8 mouse cellular contexts compared by ENCODE assay signal in the genomic region with DNA sequence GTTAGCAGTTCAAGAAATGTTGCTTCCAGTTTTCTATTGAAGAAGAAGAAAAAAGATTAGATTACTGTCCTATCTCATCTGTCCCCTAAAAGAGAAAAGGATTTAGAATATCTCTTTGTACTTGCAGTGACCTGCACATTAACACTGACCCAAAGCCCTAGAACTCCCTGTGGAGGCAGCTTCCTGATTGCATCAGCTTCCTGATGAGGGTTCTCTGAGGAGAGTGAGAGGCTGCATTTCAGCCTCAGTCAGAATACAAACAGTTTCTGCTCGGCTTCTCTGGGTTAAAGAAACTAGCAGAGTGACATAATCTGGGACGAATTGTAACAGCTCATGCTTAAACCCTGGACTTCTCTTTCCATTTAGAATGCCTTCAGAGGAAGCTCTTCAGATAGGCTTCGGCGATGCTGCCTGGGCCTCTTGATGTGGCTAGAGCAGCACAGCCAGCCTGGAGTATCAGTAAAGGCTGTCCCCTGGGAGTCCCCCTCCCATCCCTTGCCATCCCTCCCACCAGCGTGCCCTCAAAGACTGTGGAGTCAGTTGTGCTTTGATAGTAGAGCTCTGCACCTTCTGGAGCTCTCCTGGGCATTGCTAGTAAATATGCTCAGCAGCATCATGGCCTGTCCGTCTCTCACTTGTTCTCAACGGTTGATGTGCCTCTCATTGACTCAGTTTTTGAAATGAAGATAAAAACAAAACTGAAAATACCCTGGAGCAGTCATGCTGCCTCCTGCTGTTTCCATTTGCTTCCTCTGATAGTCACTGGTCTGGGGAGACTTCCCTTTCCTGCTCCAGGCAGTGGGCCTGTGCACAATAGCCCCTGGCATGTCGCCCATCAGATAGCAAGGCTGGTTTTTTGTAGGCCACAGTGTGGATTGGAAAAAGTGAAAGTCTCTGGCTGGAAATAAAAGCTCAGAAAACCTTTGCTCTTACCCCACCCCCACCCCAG. TPM values are rescaled to one million over a fixed set of nuclear protein-coding genes. Genes with fewer than 3 reads are reported as not detected.
DNase-seq lines count a peak whose midpoint lies in the region; ATAC-seq and TF ChIP-seq lines count a peak whose summit lies in the region.

No protein-coding gene starts in this region.

- peak; percentile 65; the same call in 1 of the 2 replicates for ATAC-seq in hindbrain, embryonic 15.5 days (ENCODE audit: low FRiP score, low read depth)
- ATAC-seq in liver, embryonic 11.5 days (replicated peaks; ENCODE audit: low FRiP score): peak; percentile 57
- ATAC-seq in midbrain, postnatal 0 days (ENCODE audit: low FRiP score): no peak

- H3K36me3 ChIP-seq in hindbrain, embryonic 15.5 days: peaks cover 5% of the 10 kb centered on the region
- peaks cover 2% of the 10 kb centered on the region; the same call in 1 of the 2 replicates for H3K36me3 ChIP-seq in liver, embryonic 11.5 days (ENCODE audit: control insufficient read depth, insufficient read depth, low read length)
- H3K36me3 ChIP-seq in midbrain, postnatal 0 days (ENCODE audit: insufficient read depth, low read length): peaks cover 2% of the 10 kb centered on the region; the same call in 1 of the 2 replicates

- 34% methylated on average over 8 of the region's 8 CpGs for WGBS in hindbrain, embryonic 15.5 days
- whole genome bisulfite sequencing in liver, embryonic 11.5 days: 20% methylated on average over 8 of the region's 8 CpGs
- 22% methylated on average over 8 of the region's 8 CpGs for WGBS in midbrain, postnatal 0 days

- H3K27ac ChIP-seq in hindbrain, embryonic 15.5 days (replicated peaks): peak overlapping the region; percentile 79
- peak overlapping the region; percentile 96 for H3K27ac ChIP-seq in liver, embryonic 11.5 days (ENCODE audit: low read depth, low read length)
- peak overlapping the region; percentile 44 for H3K27ac ChIP-seq in midbrain, postnatal 0 days (ENCODE audit: low read depth, low read length)

- peak overlapping the region; percentile 19; the same call in 1 of the 2 replicates for H3K4me2 ChIP-seq in hindbrain, embryonic 15.5 days
- peak overlapping the region; percentile 49 for H3K4me2 ChIP-seq in liver, embryonic 11.5 days
- no peak overlapping the region for H3K4me2 ChIP-seq in midbrain, postnatal 0 days (ENCODE audit: low read depth, low read length, poor library complexity, severe bottlenecking)

- peaks cover 10% of the 10 kb centered on the region; the same call in 1 of the 2 replicates for H3K4me1 ChIP-seq in hindbrain, embryonic 15.5 days (replicated peaks)
- peaks cover 14% of the 10 kb centered on the region for H3K4me1 ChIP-seq in liver, embryonic 11.5 days (replicated peaks; ENCODE audit: control insufficient read depth, insufficient read depth, low read length)
- no peaks in the 10 kb centered on the region; the same call in 1 of the 2 replicates for H3K4me1 ChIP-seq in midbrain, postnatal 0 days (ENCODE audit: insufficient read depth, low read length)

- TF ChIP-seq CTCF in brain, embryonic 14.5 days (IDR thresholded peaks at IDR 0.05; ENCODE audit: borderline replicate concordance, extremely low read depth, insufficient read depth, insufficient read length): no peak
- TF ChIP-seq CTCF in midbrain, postnatal 0 days (IDR thresholded peaks at IDR 0.05): no peak; the same call in 1 of the 2 replicates

- 0 out of 2 replicates have a peak overlapping the region, but pooled peaks have one; percentile 7 for H3K9ac ChIP-seq in hindbrain, embryonic 15.5 days
- peak overlapping the region; percentile 59 for H3K9ac ChIP-seq in liver, embryonic 11.5 days (ENCODE audit: low read depth, low read length)
- H3K9ac ChIP-seq in midbrain, postnatal 0 days (replicated peaks; ENCODE audit: low read length, poor library complexity, severe bottlenecking): no peak overlapping the region

- no peak overlapping the region for H3K4me3 ChIP-seq in hindbrain, embryonic 15.5 days
- H3K4me3 ChIP-seq in liver, embryonic 11.5 days (ENCODE audit: low read depth, low read length): no peak overlapping the region
- no peak overlapping the region for H3K4me3 ChIP-seq in midbrain, postnatal 0 days (ENCODE audit: low read depth, low read length)

- no peaks in the 10 kb centered on the region for H3K27me3 ChIP-seq in hindbrain, embryonic 15.5 days
- H3K27me3 ChIP-seq in liver, embryonic 11.5 days (replicated peaks; ENCODE audit: control insufficient read depth, insufficient read depth, low read length): no peaks in the 10 kb centered on the region
- H3K27me3 ChIP-seq in midbrain, postnatal 0 days (ENCODE audit: insufficient read depth, low read length): no peaks in the 10 kb centered on the region

- DNase-seq in right cerebral cortex, postnatal 4 days: peak; percentile 54
- no peak for DNase-seq in right cerebral cortex, adult 18-20 months
- DNase-seq in brain, embryonic 14.5 days (ENCODE audit: low read depth): peak; percentile 68
- peak; percentile 36 to 51 for DNase-seq in gastrocnemius, adult 8-10 months (ENCODE audit: low spot score in 2 of 2)
- peak; percentile 54 for DNase-seq in liver, embryonic 11.5 days (ENCODE audit: low spot score)
- DNase-seq in midbrain, postnatal 0 days (ENCODE audit: low spot score): peak; percentile 27
- DNase-seq in urinary bladder, postnatal 36 days (ENCODE audit: low spot score in 2 of 2): peak; percentile 66 to 87

- TF ChIP-seq POLR2A in brain, embryonic 14.5 days (IDR thresholded peaks at IDR 0.05; ENCODE audit: borderline replicate concordance, extremely low read depth, insufficient read depth, insufficient read length, poor library complexity, severe bottlenecking): no peak

- no peaks in the 10 kb centered on the region for H3K9me3 ChIP-seq in hindbrain, embryonic 15.5 days
- H3K9me3 ChIP-seq in liver, embryonic 11.5 days (ENCODE audit: control insufficient read depth, low read length): no peaks in the 10 kb centered on the region
- H3K9me3 ChIP-seq in midbrain, postnatal 0 days (ENCODE audit: low read length): no peaks in the 10 kb centered on the region

RNA-seq across cellular contexts. Expression of a gene that starts 25.8 kb away (rescaled TPM):
- polyA plus RNA-seq in brain, embryonic 14.5 days (2012; rRNA removed): 0.77 TPM in 1 of 2 replicates, not detected in the other
- total RNA-seq in gastrocnemius, adult 8-10 months (2022): not detected
- 0.65 TPM in 1 of 2 replicates, not detected in the other for polyA plus RNA-seq in hindbrain, embryonic 15.5 days (2015; fragmentation: Nextera tagmentation; extraction: Ambion mirVana)
- polyA plus RNA-seq in liver, embryonic 11.5 days (2014; fragmentation: Nextera tagmentation; extraction: Ambion mirVana): not detected in 2 replicates
- not detected in 2 replicates for total RNA-seq in midbrain, postnatal 0 days (2014; rRNA removed)
- polyA plus RNA-seq in midbrain, postnatal 0 days (2015; fragmentation: Nextera tagmentation; extraction: Ambion mirVana): not detected in 2 replicates

RNA-seq across cellular contexts. Expression of a gene that starts 25.8 kb away (rescaled TPM):
- polyA plus RNA-seq in brain, embryonic 14.5 days (2012; rRNA removed): 128 and 134 TPM in 2 replicates
- 1 to 10 TPM; 2.2 to 2.8 (median 2.4) TPM for total RNA-seq in gastrocnemius, adult 8-10 months (2022)
- 162 and 167 TPM in 2 replicates for polyA plus RNA-seq in hindbrain, embryonic 15.5 days (2015; fragmentation: Nextera tagmentation; extraction: Ambion mirVana)
- polyA plus RNA-seq in liver, embryonic 11.5 days (2014; fragmentation: Nextera tagmentation; extraction: Ambion mirVana): 172 and 182 TPM in 2 replicates
- 69.7 and 81.8 TPM in 2 replicates for total RNA-seq in midbrain, postnatal 0 days (2014; rRNA removed)
- 122 and 141 TPM in 2 replicates for polyA plus RNA-seq in midbrain, postnatal 0 days (2015; fragmentation: Nextera tagmentation; extraction: Ambion mirVana)

RNA-seq across cellular contexts. Expression of a gene that starts 50.4 kb away (rescaled TPM):
- polyA plus RNA-seq in brain, embryonic 14.5 days (2012; rRNA removed): 33.1 and 33.5 TPM in 2 replicates
- 10 to 100 TPM; 20.6 to 24.8 (median 22.5) TPM for total RNA-seq in gastrocnemius, adult 8-10 months (2022)
- polyA plus RNA-seq in hindbrain, embryonic 15.5 days (2015; fragmentation: Nextera tagmentation; extraction: Ambion mirVana): 13.2 and 14.1 TPM in 2 replicates
- 12.8 and 17.4 TPM in 2 replicates for polyA plus RNA-seq in liver, embryonic 11.5 days (2014; fragmentation: Nextera tagmentation; extraction: Ambion mirVana)
- total RNA-seq in midbrain, postnatal 0 days (2014; rRNA removed): 26.0 and 26.4 TPM in 2 replicates
- polyA plus RNA-seq in midbrain, postnatal 0 days (2015; fragmentation: Nextera tagmentation; extraction: Ambion mirVana): 7.8 and 9.2 TPM in 2 replicates

Comparison
In these comparisons a context has a peak if more than half of its experiments do, and no peak if none do; other contexts are left out.
1. H3K27ac ChIP-seq: peak in every context shown above with its lines; median percentile 96 in liver, embryonic 11.5 days; 79 in hindbrain, embryonic 15.5 days; 44 in midbrain, postnatal 0 days.